Mouse (Mus musculus) gonadal fat pad, adult 2 months (tissue): Measurements from ENCODE around the gene Ttc7. TPM values are rescaled to one million over a fixed set of nuclear protein-coding genes. Genes with fewer than 3 reads are reported as not detected.
"Not testable (repeated sequence)": the region's sequence is repeated elsewhere in the genome, so short reads cannot be mapped to it uniquely, and the experiment has no call there.

Experiments
- DNase-seq: peaks from one replicate; pipeline ENCODE4 v3.0.0-alpha.2; 2012; ENCODE audit warnings: low read depth
- polyA plus RNA-seq: library from polyadenylated mRNA; depleted of rRNA; stranded (reverse); fragments of >200 nt; gene quantifications from 2 replicates; pipeline ENCODE4 v1.2.3, GENCODE M21; 2012

The Ttc7 gene
- polyA plus RNA-seq, 1 experiment, result 31.8 TPM

GRCm38 (mm10) chr17:87286481-87287143 is 3.9 kb downstream of the Ttc7 start:
- DNase-seq, result no peak

GRCm38 (mm10) chr17:87287197-87287777 is 4.6 kb downstream of the Ttc7 start:
- no peak for DNase-seq

DNA sequence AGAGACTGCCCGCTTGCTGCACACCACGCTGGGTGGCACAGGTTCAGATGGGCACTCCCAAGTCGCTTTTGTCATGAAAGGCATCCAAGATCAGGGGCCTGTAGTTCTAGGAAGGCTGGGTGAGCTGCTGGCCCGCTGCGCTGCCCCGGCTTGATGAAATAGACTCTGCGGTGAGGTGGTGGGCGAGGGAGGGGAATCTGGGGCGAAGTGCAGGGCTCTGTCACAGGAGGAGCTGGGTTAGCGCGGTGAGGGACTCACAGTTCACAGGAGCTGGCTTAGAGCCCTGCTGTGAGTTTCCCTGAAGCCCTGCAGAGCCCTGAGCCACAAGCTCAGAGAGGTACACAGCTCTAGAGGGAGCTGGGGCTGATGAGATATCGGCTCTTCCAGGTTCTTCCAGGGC is 5.4 kb downstream of the Ttc7 start:
- DNase-seq, result no peak

- no peak for DNase-seq
Observed at GRCm38 (mm10) chr17:87289367-87289766, 6.7 kb downstream of the Ttc7 start.

DNA sequence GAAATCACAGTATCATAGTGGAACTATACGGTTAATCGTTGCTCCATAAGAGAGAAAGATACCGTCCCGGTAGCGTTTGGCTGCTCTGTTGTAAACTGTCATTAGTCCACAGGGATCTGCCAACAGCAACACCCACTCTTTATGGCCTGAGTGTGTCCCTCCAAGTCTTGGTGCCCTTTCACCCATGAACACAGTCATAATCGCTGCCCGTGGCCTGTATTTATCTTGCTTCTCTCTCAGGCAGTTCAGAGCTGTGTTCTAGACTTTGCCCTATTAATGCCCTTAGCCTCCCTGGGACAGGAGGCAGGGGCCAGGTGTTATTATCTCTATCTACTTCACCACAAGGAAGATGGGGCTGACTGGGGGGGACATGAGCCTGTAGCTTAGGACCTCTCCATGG is 8.4 kb downstream of the Ttc7 start:
- DNase-seq, result no peak

DNA sequence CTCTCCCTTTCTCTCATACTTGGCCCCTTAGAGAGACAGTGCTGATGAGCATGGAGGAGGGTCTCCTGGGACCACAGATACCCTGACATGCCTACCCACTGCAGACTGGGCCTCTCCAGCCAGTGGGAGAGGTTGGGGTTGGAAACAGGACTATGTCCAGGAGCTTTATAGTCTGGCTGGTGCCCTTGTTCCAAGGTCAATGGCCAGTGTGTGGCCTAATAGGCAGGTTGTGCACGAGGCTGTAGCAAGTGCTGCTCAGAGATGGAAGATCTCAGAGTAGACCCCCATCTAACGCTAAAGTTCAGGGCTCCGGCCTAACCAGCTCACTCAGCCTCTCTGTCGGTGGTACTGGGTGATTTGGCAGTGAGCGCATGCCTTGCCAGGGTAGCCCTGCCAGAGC is 9.1 kb downstream of the Ttc7 start:
- DNase-seq, result no peak

GRCm38 (mm10) chr17:87293125-87293524 is 10.4 kb downstream of the Ttc7 start:
- DNase-seq, result no peak

- DNase-seq, result no peak
Observed at GRCm38 (mm10) chr17:87295738-87296137, 13.1 kb downstream of the Ttc7 start.

GRCm38 (mm10) chr17:87296701-87297100 is 14.0 kb downstream of the Ttc7 start:
- not testable (repeated sequence) for DNase-seq

GRCm38 (mm10) chr17:87298944-87299343 is 16.3 kb downstream of the Ttc7 start:
- DNase-seq, result no peak

DNA sequence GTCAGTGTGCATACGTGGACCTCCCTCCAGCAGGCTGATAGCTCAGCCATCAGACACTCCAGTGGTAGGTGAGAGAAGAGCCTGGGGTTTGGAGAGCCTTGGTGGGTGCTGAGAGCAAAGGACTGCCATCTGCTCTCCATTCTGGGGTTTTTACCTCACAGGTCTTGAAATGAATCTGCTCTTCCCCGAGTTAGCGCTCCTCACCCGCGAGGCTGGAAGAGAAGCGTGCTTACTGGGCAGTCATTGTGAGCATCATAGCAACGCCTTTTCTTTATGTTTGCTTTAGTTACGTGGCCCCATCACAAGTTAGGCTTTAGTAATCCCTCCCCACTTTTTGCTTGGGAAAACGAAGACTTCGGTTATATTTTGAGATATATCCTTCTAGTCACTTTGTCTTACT is 17.7 kb downstream of the Ttc7 start:
- no peak for DNase-seq

- not testable (repeated sequence) for DNase-seq
Observed at GRCm38 (mm10) chr17:87301607-87302006, 18.9 kb downstream of the Ttc7 start.

DNA sequence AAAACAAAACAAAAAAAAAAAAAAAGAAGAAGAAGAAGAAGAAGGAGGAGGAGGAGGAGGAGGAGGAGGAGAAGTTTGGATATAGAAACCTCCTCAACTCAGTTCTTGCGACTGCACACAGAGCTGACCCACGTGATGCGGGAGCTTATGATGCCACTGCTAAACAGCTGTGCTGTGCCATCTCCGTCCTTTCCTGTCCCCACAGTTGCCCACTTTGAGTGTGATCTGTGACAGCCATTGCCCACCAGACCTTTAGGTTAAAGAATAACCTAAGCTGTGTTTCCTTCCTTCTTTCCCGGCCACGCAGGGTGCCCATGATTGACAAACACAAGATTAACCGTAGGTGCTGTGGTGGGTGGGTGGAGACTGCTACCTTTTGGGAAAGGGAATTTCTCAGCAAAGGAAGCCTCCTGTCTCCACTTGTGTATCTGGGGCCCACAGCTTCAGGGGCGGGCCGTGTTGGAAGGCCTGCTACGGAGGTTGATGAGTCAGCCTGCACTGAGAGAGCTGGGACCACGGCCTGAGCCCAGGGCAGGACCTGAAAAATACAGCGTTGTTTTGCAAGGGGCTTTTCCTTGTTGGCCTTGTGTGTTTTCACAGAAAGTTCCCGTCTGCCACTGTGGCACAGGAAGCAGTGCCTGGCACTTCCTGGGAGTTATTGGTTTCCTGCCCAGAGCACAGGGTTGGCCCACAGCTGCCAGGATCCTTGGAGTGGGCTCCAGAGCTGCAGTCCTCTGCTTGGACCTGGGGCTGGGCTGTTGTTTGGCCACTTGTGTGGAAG is 19.5 kb downstream of the Ttc7 start:
- DNase-seq, result no peak

- peak; percentile 96 for DNase-seq
Observed at GRCm38 (mm10) chr17:87304151-87304894, 21.6 kb downstream of the Ttc7 start.

DNA sequence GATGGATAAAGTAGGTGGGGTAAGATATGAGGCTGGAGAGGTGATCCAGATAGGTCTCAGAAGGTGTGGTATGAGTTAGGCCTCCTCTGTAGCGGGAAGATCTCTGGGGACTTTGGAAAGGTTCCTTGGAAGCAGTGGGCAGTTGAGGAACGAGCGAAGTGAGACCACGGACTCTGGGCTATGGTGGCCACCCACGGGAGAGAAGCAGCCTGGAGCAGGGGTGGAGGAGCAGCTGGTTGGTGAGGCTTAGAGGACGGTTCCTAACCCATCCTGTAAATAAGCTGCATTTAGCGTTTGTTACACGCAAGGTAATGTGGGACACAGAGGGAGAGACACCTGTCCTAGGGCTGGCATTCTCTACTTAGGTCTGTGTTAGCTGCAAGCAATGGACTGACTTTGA is 22.4 kb downstream of the Ttc7 start:
- DNase-seq, result no peak

DNA sequence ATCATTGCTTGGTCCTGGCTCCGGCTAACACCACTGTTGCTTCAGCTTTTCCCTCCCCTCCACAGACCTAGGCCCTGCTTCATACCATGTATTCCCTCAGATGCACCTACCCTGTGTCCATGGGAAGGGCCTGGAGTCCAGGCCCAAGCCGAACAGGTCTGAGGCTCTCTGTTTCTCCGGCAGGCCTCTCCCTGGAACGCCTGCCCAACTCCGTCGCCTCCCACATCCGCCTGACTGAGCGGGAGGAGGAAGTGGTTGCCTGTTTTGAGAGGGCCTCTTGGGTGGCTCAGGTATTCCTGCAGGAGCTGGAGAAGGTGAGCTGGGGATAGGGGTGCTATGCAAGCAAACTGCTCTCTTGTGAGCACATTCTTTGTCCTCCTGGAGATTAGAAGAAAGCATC is 24.1 kb downstream of the Ttc7 start:
- DNase-seq, result no peak

DNA sequence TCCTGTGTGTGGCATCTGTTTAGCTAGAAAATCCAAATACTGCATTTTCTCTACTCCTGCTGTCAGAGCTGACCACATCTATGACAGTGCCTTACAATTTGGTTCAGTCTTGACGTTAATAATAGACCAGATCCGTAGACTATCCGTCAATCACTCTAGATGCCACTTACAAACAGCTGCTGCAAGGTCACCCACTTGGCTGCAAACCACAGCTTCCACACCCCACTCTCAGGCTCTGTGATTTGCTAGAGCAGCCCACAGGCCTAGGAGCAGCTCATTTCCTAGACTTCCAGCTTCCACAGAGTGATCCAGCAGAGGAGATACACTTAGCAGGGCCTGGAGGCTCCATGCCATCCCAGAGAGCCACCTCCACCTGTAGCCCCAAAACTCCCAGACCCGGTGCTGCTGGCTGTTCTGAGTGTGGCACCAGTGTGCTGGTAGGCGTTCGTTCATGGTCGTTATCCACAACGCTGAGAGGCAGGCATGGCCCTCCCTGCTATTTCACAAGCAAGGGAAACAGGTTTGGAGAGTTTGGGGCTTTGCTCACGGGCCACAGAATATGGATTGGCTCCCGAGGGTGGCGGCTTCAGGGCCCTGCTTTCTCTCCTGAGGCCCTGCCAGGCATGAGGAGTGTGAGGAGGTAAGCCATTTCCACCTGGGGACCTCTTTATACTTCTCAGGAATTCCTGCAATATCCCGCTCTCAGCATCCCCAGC is 26.5 kb downstream of the Ttc7 start:
- no peak for DNase-seq

GRCm38 (mm10) chr17:87310497-87310896 is 27.8 kb downstream of the Ttc7 start:
- DNase-seq, result no peak

DNA sequence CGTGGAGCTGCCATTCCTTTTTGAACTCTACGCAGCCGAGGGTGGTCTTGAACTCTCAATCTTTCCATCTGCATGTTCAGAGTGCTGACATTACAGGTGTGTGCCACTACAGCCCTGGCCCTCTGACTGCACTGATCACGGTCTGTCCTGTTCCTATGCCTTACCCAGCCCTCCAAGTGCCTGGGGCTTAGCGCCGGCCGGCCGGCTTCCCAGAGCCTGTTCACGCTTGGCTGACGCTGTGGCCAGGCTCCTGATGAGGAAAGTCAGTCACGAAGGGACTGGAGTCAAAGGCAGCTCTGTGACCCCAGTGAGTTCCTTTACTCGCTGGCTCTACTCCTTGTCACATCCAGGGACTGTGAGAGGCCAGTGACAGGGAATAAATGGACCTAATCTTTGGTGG is 29.7 kb downstream of the Ttc7 start:
- no peak for DNase-seq

DNA sequence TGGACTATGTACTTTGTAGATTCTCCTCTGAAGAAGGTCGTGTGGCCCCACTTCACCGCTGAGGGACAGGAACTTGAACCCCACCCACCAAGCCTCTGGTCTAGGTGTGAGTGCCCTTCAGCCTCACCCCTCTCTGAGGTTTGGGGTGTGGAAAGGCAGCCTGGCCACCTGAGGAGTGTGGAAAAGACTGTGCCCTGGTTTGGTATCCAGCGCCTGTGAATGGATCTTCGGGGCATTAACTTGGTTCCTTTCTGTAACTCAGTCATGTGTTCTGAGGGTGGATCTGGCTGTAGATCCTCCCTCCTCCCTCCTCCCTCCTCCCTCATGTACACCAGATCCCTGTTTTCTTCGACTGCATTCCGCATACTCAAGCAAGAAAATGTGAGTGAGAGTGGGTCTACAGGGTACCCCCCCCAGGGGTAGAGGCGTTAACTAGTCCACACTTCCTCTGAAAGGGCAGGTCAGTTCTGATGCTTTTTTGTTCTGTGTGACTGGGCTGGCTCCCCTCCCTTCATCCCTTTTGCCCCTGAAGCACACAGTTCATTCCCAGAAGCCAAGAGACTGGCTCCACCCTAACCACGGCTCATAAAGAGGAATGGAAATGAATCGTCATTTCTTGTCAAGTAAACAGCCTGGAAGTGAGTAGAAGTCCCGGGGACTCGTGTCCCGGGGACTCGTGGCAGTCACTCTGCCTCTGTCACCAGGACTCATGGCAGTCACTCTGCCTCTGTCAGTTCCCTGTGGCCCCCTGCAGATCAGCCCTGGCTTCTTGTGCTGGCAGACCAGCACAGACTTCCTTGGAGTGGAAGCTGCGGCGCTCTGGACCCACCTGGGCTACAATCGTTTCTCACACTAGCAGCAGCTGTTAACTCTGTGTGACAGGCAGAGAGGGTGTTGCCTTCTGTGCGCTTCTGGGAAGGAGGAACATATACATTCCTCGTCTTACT is 30.5 kb downstream of the Ttc7 start:
- no peak for DNase-seq

GRCm38 (mm10) chr17:87314121-87314520 is 31.4 kb downstream of the Ttc7 start:
- DNase-seq, result no peak
